Mouse (Mus musculus): ENCODE measurements around the gene Il1a. TPM values are rescaled to one million over a fixed set of nuclear protein-coding genes. Genes with fewer than 3 reads are reported as not detected.

Gene Il1a
- total RNA-seq (2021) = under 1 TPM; 0.44 to 0.50 TPM
- long read RNA-seq, experiment 1, partial matches to known transcripts = 0 of 2 reads
- long read RNA-seq, experiment 1, other reads (novel, unspliced or antisense) = 0 of 2 reads
- long read RNA-seq, experiment 2 = 0 reads

- TF ChIP-seq CTCF (IDR thresholded peaks at IDR 0.05) = no peak
- Histone ChIP-seq H3K27ac (no peak within 1 kb of the TSS; the same call in 1 of the 2 replicates), H3K4me3 (no peak within 1 kb of the TSS)
- DNase-seq (ENCODE audit: extremely low spot score in 1 of 2, low spot score in 2 of 2) = no peak
- intact Hi-C loops (cut with DNase I) = no loop called here
Measured at GRCm38 (mm10) chr2:129309836-129310235, at the start of gene Il1a. TSS of gene Il1a (minus strand) at chr2:129309972.

DNA sequence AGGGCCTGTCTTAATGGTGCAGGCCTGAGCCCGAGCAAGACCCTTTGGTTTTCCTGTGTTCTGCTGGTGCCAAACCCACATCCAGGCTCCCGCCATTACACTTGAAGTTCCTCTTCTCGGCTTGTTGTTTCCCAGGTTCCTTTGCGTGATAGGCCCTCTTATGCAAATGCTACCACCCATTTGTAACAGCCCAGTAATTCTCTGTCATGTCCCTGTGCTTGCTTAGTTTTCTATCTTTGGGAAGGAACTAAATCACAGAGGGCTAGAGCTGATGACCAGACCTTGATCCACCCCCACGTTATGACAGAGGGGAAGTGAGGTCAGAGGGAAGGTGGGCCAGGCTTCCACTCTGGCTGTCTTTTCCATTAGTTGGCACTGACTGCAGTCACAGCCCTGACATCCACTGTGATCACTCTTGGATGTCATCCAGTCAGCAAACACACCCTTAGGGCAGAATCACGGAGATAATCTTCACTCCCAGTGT is 28.4 kb upstream of the Il1a start:
- intact Hi-C loops (cut with DNase I) = no loop called here
- TF ChIP-seq CTCF (IDR thresholded peaks at IDR 0.05) = no peak
- no peak for DNase-seq (ENCODE audit: extremely low spot score in 1 of 2, low spot score in 2 of 2)
- no peak overlapping the region for H3K4me3 ChIP-seq
- H3K27ac ChIP-seq = no peak overlapping the region

DNA sequence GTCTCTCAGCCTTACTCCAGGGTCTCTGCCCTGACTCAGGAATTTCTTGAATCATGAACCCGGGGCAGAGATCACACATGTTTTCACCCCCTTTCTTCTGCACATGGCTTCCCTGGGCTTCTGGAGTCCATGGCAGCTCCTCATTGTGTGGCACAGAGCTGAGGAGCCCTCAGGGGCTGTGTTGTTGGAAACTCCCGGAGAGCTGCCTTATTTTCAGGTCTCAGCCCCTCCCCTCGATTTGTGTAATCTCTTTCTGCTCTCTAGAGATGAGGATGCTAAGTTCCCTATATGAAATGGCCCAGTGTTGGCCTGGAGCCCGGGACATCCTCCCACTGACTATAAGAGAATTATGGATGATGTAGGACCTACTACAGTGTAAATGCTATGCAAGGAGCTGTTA is 23.7 kb upstream of the Il1a start:
- intact Hi-C loops (cut with DNase I) = no loop called here
- TF ChIP-seq CTCF (IDR thresholded peaks at IDR 0.05) = no peak

DNA sequence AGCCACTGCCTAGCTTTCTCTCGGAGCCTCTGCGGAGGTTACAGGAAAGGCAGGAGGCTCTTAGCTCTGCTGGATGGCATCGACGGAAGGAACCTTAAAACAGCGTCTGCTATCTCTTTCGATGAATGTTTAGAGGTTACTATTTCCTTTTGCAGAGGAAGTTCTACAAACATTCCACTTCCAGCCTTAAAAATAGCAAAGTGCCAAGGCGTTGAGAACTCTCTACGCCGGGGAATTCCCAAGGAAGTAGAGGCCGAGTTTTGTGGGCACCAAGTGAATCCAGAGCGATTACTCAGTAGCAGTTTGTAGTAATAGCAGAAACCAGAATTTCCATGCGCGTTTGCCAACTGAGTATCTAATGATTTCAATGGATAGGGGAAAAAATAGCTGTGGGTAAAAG is 20.8 kb upstream of the Il1a start:
- TF ChIP-seq CTCF (IDR thresholded peaks at IDR 0.05) = no peak
- DNase-seq (ENCODE audit: extremely low spot score in 1 of 2, low spot score in 2 of 2) = no peak
- H3K4me3 ChIP-seq = no peak overlapping the region
- intact Hi-C loops (cut with DNase I) = no loop called here
- H3K27ac ChIP-seq = no peak overlapping the region

More for the DNA sequence above, 23.7 kb upstream of the Il1a start:
- DNase-seq (ENCODE audit: extremely low spot score in 1 of 2, low spot score in 2 of 2) = no peak
- Histone ChIP-seq H3K4me3 (no peak overlapping the region), H3K27ac (no peak overlapping the region)

- DNase-seq (ENCODE audit: extremely low spot score in 1 of 2, low spot score in 2 of 2) = no peak
- intact Hi-C loops (cut with DNase I) = no loop called here
- Histone ChIP-seq H3K27ac (no peak overlapping the region), H3K4me3 (no peak overlapping the region)
- no peak for TF ChIP-seq CTCF (IDR thresholded peaks at IDR 0.05)
Measured at GRCm38 (mm10) chr2:129330024-129330423, 20.3 kb upstream of the Il1a start.

DNA sequence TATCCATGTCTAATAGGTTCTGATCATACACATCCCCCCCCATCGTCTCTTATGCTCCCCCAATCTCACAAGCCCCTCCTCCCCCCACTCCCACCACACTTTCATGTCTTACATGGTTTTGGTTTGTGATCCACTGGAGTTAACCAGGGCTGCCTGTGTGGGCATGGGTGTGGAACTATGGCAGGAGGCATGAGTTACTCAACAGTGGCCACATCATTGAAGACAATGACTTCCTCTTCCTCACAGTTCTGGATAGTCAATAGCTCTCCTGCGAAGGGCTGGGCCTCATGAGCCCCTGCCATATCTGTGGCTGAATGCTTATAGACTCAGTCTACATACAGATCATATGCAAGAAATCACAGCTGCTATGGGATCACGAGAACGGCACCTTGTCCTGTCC is 18.5 kb upstream of the Il1a start:
- Histone ChIP-seq H3K4me3 (no peak overlapping the region), H3K27ac (no peak overlapping the region)
- DNase-seq (ENCODE audit: extremely low spot score in 1 of 2, low spot score in 2 of 2) = no peak
- intact Hi-C loops (cut with DNase I) = no loop called here
- TF ChIP-seq CTCF (IDR thresholded peaks at IDR 0.05) = no peak

- DNase-seq (ENCODE audit: extremely low spot score in 1 of 2, low spot score in 2 of 2) = no peak
- Histone ChIP-seq H3K4me3 (no peak overlapping the region), H3K27ac (peak overlapping the region; percentile 15; the same call in 1 of the 2 replicates)
- intact Hi-C loops (cut with DNase I) = loop anchor here (5.0 kb wide), 1 partner anchor 83 kb away; no protein-coding TSS in a partner anchor
- no peak for TF ChIP-seq CTCF (IDR thresholded peaks at IDR 0.05)
Measured at GRCm38 (mm10) chr2:129324216-129324615, 14.4 kb upstream of the Il1a start.

GRCm38 (mm10) chr2:129322117-129322635 is 12.4 kb upstream of the Il1a start:
- Histone ChIP-seq H3K27ac (peak overlapping the region; percentile 12; the same call in 1 of the 2 replicates), H3K4me3 (no peak overlapping the region)
- no peak for TF ChIP-seq CTCF (IDR thresholded peaks at IDR 0.05)
- intact Hi-C loops (cut with DNase I) = loop anchor here (5.0 kb wide), 1 partner anchor 85 kb away; no protein-coding TSS in a partner anchor
- DNase-seq (ENCODE audit: extremely low spot score in 1 of 2, low spot score in 2 of 2) = peak in 1 of 2 experiments; percentile 35

DNA sequence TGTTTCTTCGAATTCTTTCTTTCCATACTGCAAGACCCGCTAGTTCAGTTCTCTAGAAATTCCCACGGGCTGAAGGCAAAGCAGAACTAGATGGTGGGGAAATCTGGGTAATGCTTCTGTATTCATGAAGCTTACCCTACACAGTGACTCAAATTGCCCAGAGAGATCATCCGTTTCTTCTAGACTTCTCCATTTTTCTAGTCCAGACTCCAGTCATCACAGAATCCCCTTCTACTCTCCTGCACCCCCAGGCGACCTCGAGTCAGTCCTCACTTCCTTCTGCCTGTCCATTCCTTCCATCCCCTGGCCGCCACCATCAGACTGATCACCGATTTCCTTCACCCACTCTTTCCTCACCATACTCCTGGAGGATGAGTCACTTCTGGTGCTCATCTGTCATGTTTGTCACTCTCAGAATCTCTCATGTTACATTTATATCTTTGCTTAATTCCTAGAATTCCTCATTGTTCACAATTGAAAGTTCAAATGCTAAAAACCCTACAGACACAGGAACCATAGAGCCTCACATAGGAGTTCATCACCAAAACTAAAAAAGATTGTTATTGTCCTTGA is 10.3 kb upstream of the Il1a start:
- no peak for TF ChIP-seq CTCF (IDR thresholded peaks at IDR 0.05)
- no peak for DNase-seq (ENCODE audit: extremely low spot score in 1 of 2, low spot score in 2 of 2)
- intact Hi-C loops (cut with DNase I) = loop anchor here (2.0 to 5.0 kb wide), 2 partner anchors 41 to 87 kb away; no protein-coding TSS in a partner anchor
- H3K4me3 ChIP-seq = no peak overlapping the region
- peak overlapping the region; percentile 9; the same call in 1 of the 2 replicates for H3K27ac ChIP-seq

DNA sequence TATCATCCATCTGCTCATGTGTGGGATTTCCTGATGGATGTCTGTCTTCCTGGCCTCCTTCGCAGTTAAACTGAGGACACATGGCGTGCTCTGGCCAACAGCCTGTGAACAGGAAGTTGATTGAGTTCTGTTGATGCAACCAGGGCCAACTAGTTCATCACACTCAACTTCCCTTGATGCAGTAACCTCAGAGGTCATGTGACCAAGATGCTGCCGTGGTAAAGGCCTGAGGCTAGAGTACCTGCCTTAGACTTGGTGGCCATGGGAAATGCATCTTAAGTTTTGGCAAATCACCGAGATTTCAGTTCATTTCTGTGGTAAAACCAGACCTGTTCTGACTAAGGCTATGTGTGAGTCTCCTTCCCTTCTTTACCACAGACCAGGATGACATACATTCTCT is 6.1 kb upstream of the Il1a start:
- no peak for TF ChIP-seq CTCF (IDR thresholded peaks at IDR 0.05)
- intact Hi-C loops (cut with DNase I) = no loop called here
- H3K27ac ChIP-seq = no peak overlapping the region
- DNase-seq (ENCODE audit: extremely low spot score in 1 of 2, low spot score in 2 of 2) = no peak
- H3K4me3 ChIP-seq = no peak overlapping the region

DNA sequence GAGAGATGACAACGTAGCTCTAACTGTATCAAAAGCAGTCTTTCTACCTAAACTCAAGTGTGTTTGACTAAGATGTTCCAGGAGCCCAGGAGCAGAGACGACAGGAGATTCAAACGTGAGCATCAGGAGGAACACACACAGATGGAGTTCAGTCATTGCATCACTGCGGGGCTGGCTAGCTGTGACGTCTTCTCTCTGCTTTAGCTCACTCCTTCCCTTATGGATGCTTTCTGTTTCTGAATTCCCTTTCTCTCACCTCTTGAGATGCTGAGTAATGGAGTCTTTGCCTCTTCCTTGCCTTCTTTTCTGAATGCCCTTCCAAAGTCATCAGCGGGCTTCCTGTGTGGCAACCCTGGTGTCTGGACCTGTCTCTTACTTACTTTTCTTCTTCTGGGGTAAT is 5.1 kb upstream of the Il1a start:
- no peak for TF ChIP-seq CTCF (IDR thresholded peaks at IDR 0.05)

DNA sequence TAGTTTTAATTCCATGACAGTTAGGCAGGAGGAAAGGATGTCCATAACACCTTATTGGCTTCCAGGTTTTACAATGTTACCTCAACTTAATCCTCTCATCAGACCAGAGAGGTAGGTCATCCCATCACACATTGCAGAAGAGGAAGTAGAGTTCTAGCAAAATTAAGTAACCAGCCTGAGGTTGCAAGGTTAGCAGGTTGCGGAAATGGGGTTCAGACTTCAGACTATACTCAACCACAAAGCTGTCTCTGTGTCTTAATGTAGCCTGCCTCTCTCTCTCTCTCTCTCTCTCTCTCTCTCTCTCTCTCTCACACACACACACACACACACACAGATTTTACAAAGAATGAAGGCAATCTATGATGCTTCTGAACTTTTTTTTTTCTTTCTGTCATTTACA is 4.2 kb upstream of the Il1a start:
- no peak for TF ChIP-seq CTCF (IDR thresholded peaks at IDR 0.05)
- DNase-seq (ENCODE audit: extremely low spot score in 1 of 2, low spot score in 2 of 2) = no peak
- Histone ChIP-seq H3K4me3 (no peak overlapping the region), H3K27ac (no peak overlapping the region)
- intact Hi-C loops (cut with DNase I) = no loop called here

More for the DNA sequence above, 5.1 kb upstream of the Il1a start:
- Histone ChIP-seq H3K27ac (no peak overlapping the region), H3K4me3 (no peak overlapping the region)
- intact Hi-C loops (cut with DNase I) = no loop called here
- no peak for DNase-seq (ENCODE audit: extremely low spot score in 1 of 2, low spot score in 2 of 2)

Measured in left cerebral cortex, adult 2 months (tissue).